Mouse (Mus musculus) brain, embryonic 18.5 days (tissue): Measurements from ENCODE around the gene Gm21860.
"Not testable (repeated sequence)": the region's sequence is repeated elsewhere in the genome, so short reads cannot be mapped to it uniquely, and the experiment has no call there.

ENCODE experiments used
- DNase-seq: peaks from one replicate; pipeline ENCODE4 v3.0.0-alpha.2; 2012; ENCODE audit warnings: low read depth, low spot score

Gene Gm21860

GRCm38 (mm10) chrY:90732101-90732542, 22.5 kb downstream of the Gm21860 start:
- not testable (repeated sequence) for DNase-seq

GRCm38 (mm10) chrY:90731593-90731955, 23.0 kb downstream of the Gm21860 start:
- not testable (repeated sequence) for DNase-seq

GRCm38 (mm10) chrY:90730908-90731592, 23.6 kb downstream of the Gm21860 start:
- not testable (repeated sequence) for DNase-seq

GRCm38 (mm10) chrY:90729816-90730303, 24.8 kb downstream of the Gm21860 start:
- DNase-seq, result not testable (repeated sequence)

GRCm38 (mm10) chrY:90728905-90729256, 25.7 kb downstream of the Gm21860 start:
- not testable (repeated sequence) for DNase-seq

GRCm38 (mm10) chrY:90728251-90728904, 26.2 kb downstream of the Gm21860 start:
- not testable (repeated sequence) for DNase-seq

GRCm38 (mm10) chrY:90727121-90727908, 27.3 kb downstream of the Gm21860 start:
- DNase-seq, result not testable (repeated sequence)

GRCm38 (mm10) chrY:90725701-90726451, 28.7 kb downstream of the Gm21860 start:
- not testable (repeated sequence) for DNase-seq

- DNase-seq, result not testable (repeated sequence)
Measured at GRCm38 (mm10) chrY:90725166-90725565, 29.5 kb downstream of the Gm21860 start.

- DNase-seq, result not testable (repeated sequence)
Measured at GRCm38 (mm10) chrY:90724014-90724709, 30.5 kb downstream of the Gm21860 start.

GRCm38 (mm10) chrY:90723336-90723987, 31.2 kb downstream of the Gm21860 start:
- not testable (repeated sequence) for DNase-seq

GRCm38 (mm10) chrY:90720505-90720904, 34.1 kb downstream of the Gm21860 start:
- not testable (repeated sequence) for DNase-seq

GRCm38 (mm10) chrY:90719403-90720232, 35.0 kb downstream of the Gm21860 start:
- not testable (repeated sequence) for DNase-seq

- not testable (repeated sequence) for DNase-seq
Measured at GRCm38 (mm10) chrY:90718583-90719402, 35.8 kb downstream of the Gm21860 start.

- not testable (repeated sequence) for DNase-seq
Measured at GRCm38 (mm10) chrY:90718021-90718420, 36.6 kb downstream of the Gm21860 start.

GRCm38 (mm10) chrY:90717496-90717895, 37.1 kb downstream of the Gm21860 start:
- DNase-seq, result not testable (repeated sequence)
